Mouse (Mus musculus) midbrain, embryonic 12.5 days (tissue): ENCODE measurements at regions not wholly inside any gene's neighbourhood (a gene's known extent, or its start where the extent isn't known, plus 50 kb on each side); places are given as distances from the start of the nearest gene placed in this dataset.
A peak's percentile ranks its signal among the peaks of the same experiment; 100 is the strongest.

Source experiments
- ATAC-seq: fragments of 200-750 bp; cut with Nextera tagmentation; 2 replicates; pipeline ENCODE4 v1.8.0; 2017; ENCODE audit warnings: low read depth, moderate TSS enrichment, moderate library complexity; ENCODE audit not compliant: low FRiP score
- H3K27ac ChIP-seq: fragments of 300-500 bp; sonication (generic); replicated peaks from 2 replicates; pipeline ENCODE4 v1.5.1; 2016; ENCODE audit warnings: mild to moderate bottlenecking
- H3K27me3 ChIP-seq: fragments of 300-500 bp; sonication (generic); 2 replicates; pipeline ENCODE4 v1.6.1; 2016; ENCODE audit warnings: mild to moderate bottlenecking
- H3K36me3 ChIP-seq: fragments of 300-500 bp; sonication (generic); 2 replicates; pipeline ENCODE4 v1.6.1; 2016
- H3K4me1 ChIP-seq: fragments of 300-500 bp; sonication (generic); 2 replicates; pipeline ENCODE4 v1.6.1; 2016
- H3K4me2 ChIP-seq: fragments of 300-500 bp; sonication (generic); replicated peaks from 2 replicates; pipeline ENCODE4 v1.6.1; 2016; ENCODE audit warnings: mild to moderate bottlenecking, moderate library complexity
- H3K4me3 ChIP-seq: fragments of 300-500 bp; sonication (generic); 2 replicates; pipeline ENCODE4 v1.5.1; 2016; ENCODE audit warnings: mild to moderate bottlenecking
- H3K9ac ChIP-seq: fragments of 300-500 bp; sonication (generic); replicated peaks from 2 replicates; pipeline ENCODE4 v1.6.1; 2016; ENCODE audit warnings: mild to moderate bottlenecking, moderate library complexity
- H3K9me3 ChIP-seq: fragments of 300-500 bp; sonication (generic); 2 replicates; pipeline ENCODE4 v1.6.1; 2016; ENCODE audit warnings: mild to moderate bottlenecking
- WGBS: fragments of 180-500 bp; shearing (Covaris S2); methylation state at CpG from one replicate; pipeline ENCODE4 v1.1.7; 2016; 5-methylcytosine and 5-hydroxymethylcytosine counted together

- Histone ChIP-seq H3K4me2 (no peak overlapping the region), H3K4me3 (no peak overlapping the region), H3K9me3 (no peaks in the 10 kb centered on the region), H3K27me3 (no peaks in the 10 kb centered on the region), H3K9ac (no peak overlapping the region), H3K27ac (no peak overlapping the region), H3K36me3 (no peaks in the 10 kb centered on the region), H3K4me1 (no peaks in the 10 kb centered on the region)
- ATAC-seq = no peak
- 89% methylated on average over 5 of the region's 5 CpGs for WGBS
These were observed 545.4 kb upstream of the Atp11b start for GRCm38 (mm10) chr3:35208526-35208925.

DNA sequence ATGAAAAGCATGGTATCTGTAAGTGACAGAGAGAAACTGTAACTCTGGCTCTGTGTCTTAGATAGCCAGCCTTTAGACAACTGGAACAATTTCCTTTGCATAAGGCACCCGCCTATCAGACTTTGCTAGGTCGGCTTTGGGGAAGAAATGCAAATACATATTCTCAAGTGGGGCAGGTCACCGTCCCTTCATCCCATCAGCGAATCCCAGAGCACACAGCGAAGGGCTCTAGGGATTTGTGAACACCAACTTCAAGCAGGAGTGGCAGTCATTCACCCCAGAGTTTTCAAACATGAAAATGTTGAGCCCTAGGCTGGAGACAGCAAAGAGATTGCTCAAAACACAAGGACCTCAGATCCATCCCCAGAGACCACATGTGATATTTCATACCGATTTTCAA lies 534.5 kb upstream of the Atp11b start:
- ATAC-seq = no peak
- Histone ChIP-seq H3K36me3 (no peaks in the 10 kb centered on the region), H3K27ac (no peak overlapping the region), H3K4me1 (peaks cover 13% of the 10 kb centered on the region), H3K9me3 (no peaks in the 10 kb centered on the region), H3K4me3 (no peak overlapping the region), H3K4me2 (no peak overlapping the region), H3K27me3 (no peaks in the 10 kb centered on the region), H3K9ac (no peak overlapping the region)
- 86% methylated on average over 6 of the region's 6 CpGs for WGBS

DNA sequence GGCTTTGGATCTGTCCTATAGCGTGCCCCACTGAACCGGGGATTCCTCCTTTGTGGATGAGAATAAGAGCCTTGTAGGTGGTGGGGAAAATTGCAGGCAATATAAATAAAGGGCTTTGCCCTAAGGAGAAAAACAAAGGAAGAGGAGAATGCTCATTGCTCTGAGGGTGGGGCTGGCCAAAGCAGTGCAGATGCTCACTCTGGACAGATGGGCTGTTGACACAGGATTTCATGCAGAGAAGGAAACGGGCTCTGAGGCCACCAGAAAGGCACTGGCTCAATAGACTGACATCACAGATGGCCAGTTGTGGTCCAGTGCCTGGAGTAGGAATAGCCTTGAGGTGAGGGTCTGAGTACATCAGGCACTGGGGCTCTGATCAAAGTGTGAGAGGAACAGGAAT lies 532.7 kb upstream of the Atp11b start:
- Histone ChIP-seq H3K9ac (no peak overlapping the region), H3K36me3 (no peaks in the 10 kb centered on the region), H3K4me2 (no peak overlapping the region), H3K4me1 (peaks cover 19% of the 10 kb centered on the region), H3K27me3 (peaks cover 6% of the 10 kb centered on the region), H3K27ac (no peak overlapping the region), H3K9me3 (no peaks in the 10 kb centered on the region), H3K4me3 (no peak overlapping the region)
- 35% methylated on average over 3 of the region's 3 CpGs for WGBS
- 0 out of 2 replicates have a peak, but pooled peaks have one; percentile 23 for ATAC-seq

- no peak for ATAC-seq
- Histone ChIP-seq H3K4me3 (no peak overlapping the region), H3K36me3 (no peaks in the 10 kb centered on the region), H3K4me1 (peaks cover 19% of the 10 kb centered on the region), H3K27me3 (peaks cover 6% of the 10 kb centered on the region), H3K9me3 (no peaks in the 10 kb centered on the region), H3K4me2 (no peak overlapping the region), H3K27ac (no peak overlapping the region), H3K9ac (no peak overlapping the region)
- WGBS = 61% methylated on average over 2 of the region's 2 CpGs
These were observed 531.7 kb upstream of the Atp11b start for GRCm38 (mm10) chr3:35222251-35222650.

DNA sequence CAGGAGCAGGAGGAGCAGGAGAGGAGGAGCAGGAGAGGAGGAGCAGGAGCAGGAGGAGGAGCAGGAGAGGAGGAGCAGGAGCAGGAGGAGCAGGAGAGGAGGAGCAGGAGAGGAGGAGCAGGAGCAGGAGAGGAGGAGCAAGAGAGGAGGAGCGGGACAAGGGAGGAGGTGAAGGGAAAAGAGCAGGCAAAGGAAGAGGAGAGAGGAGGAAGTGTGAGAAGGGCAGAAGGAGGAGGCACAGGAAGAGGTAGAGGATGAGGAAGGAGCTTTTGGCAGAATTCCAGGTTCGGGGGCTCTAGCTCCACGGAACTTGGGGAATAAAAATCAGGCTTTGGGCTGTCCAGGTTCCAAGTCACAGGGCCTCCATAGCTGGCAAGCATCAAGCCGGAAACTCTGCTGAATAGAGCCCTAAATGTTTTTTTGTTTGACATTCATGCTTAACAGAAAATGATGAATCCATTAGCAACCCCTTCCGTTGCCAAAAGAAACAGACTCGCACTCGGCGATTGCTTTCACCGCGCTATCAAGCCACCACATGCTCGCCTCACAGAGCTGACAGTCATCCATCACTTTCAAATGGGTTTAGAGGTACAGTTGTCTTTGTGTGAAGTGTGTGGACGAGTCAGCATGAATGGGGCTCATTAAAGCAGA lies 528.7 kb upstream of the Atp11b start:
- ATAC-seq = 0 out of 2 replicates have a peak, but pooled peaks have one; percentile 38
- H3K27ac ChIP-seq = 0 out of 2 replicates have a peak overlapping the region, but pooled peaks have one; percentile 3

DNA sequence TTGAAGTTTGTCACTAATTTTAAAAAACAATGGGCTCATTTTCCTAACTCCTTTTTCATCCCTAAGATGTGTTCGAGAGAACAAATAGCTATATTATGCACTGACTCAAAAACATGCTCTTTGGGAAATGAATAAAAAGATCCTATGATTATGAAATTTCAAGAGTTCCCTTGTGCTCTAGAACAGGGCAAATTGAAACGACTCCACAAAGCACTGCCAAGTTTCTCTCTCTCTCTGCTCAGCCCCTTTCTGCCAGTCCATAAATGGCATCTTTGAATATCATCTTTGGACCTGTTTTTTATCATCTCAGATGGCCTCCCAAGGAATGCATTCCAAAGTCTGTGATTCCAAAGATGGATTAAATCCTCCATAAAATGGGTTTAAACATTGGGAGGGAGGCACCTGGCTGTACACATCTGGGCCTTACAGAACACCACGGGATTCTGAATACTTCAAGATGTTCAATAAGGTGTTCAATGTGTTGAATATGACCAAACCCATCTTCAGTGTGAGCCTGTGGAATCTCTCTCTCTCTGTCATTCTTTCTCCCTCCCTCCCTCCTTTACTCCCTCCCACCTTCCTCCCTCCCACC lies 528.0 kb upstream of the Atp11b start:
- ATAC-seq = no peak
- H3K4me2 ChIP-seq = no peak overlapping the region
- WGBS = 77% methylated on average over 3 of the region's 3 CpGs

More for the DNA sequence above, 528.7 kb upstream of the Atp11b start:
- 0 out of 2 replicates have a peak overlapping the region, but pooled peaks have one; percentile 9 for H3K4me2 ChIP-seq
- no peaks in the 10 kb centered on the region for H3K36me3 ChIP-seq
- H3K9me3 ChIP-seq = no peaks in the 10 kb centered on the region
- peaks cover 6% of the 10 kb centered on the region for H3K27me3 ChIP-seq
- peaks cover 19% of the 10 kb centered on the region for H3K4me1 ChIP-seq
- no peak overlapping the region for H3K4me3 ChIP-seq
- no peak overlapping the region for H3K9ac ChIP-seq
- 45% methylated on average over 12 of the region's 12 CpGs for WGBS

DNA sequence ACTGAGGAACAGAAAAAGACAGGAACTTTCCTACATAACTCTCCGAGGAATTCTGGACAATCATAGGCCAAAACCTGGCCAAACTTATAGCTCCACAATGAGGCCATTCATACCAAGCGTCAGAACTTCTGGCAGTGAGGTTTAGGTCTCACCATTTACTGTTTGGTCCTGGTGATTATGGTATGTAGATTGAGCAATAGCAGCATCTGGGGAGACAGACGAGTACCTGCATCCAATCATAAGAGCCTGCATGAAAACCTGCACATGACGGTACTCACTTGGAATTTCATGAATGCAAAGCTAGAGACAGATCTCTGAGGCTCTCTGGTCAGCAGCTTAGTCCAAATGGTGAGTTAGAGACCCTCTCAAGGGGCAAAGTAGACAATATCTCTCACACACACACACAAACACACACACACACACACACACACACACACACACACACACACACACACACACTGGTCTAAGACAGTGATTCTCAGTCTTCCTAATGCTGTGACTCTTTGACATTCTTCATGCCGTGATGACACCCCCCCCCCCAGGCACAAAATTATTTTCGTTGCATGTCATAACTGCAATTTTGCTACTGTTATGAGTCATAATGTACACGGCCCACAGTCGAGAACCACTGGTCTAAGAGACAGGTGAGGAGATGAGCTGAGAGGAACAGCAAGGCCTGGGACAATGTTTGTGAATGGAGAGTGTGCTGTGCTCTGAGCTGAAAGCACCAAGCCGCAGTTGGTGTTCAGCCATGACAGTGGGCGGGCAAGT lies 522.6 kb upstream of the Atp11b start:
- H3K27me3 ChIP-seq = no peaks in the 10 kb centered on the region
- 90% methylated on average over 10 of the region's 10 CpGs for WGBS
- peaks cover 10% of the 10 kb centered on the region for H3K4me1 ChIP-seq
- H3K27ac ChIP-seq = no peak overlapping the region
- H3K36me3 ChIP-seq = no peaks in the 10 kb centered on the region
- H3K4me3 ChIP-seq = no peak overlapping the region
- H3K9ac ChIP-seq = no peak overlapping the region
- H3K9me3 ChIP-seq = no peaks in the 10 kb centered on the region
- no peak overlapping the region for H3K4me2 ChIP-seq
- ATAC-seq = no peak

More for the DNA sequence above, 528.0 kb upstream of the Atp11b start:
- Histone ChIP-seq H3K27ac (no peak overlapping the region), H3K27me3 (peaks cover 6% of the 10 kb centered on the region), H3K9ac (no peak overlapping the region), H3K4me1 (peaks cover 19% of the 10 kb centered on the region), H3K36me3 (no peaks in the 10 kb centered on the region), H3K4me3 (no peak overlapping the region), H3K9me3 (no peaks in the 10 kb centered on the region)

- H3K36me3 ChIP-seq = no peaks in the 10 kb centered on the region
- peaks cover 10% of the 10 kb centered on the region for H3K4me1 ChIP-seq
- H3K9ac ChIP-seq = no peak overlapping the region
- no peak overlapping the region for H3K4me3 ChIP-seq
- H3K9me3 ChIP-seq = no peaks in the 10 kb centered on the region
- no peak overlapping the region for H3K4me2 ChIP-seq
- H3K27ac ChIP-seq = no peak overlapping the region
- ATAC-seq = no peak
- 86% methylated on average over 1 of the region's 1 CpGs for WGBS
- H3K27me3 ChIP-seq = no peaks in the 10 kb centered on the region
These were observed 521.4 kb upstream of the Atp11b start for GRCm38 (mm10) chr3:35232487-35232886.

DNA sequence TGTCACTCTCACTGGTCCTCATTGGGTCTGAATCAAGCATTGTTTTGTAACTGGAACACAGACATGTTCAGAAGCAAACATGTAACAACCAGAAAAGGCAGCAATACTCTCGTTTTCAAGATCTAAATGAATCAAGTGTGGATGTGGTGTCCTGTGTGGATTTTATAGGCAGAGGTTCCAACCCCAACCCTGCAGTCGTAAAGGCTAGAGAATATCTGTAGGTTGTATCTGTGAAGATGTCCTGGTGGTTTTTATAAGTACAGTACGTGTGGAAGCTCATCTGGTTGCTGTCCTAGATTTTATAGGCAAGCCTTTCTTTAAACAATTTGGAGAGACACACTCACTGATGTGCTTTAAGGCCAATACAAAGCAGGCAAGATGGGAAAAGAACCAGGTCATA lies 518.8 kb upstream of the Atp11b start:
- Histone ChIP-seq H3K4me2 (no peak overlapping the region), H3K27ac (no peak overlapping the region), H3K27me3 (no peaks in the 10 kb centered on the region; the same call in 1 of the 2 replicates), H3K4me3 (no peak overlapping the region), H3K9ac (no peak overlapping the region), H3K9me3 (no peaks in the 10 kb centered on the region), H3K36me3 (no peaks in the 10 kb centered on the region), H3K4me1 (peaks cover 10% of the 10 kb centered on the region)
- WGBS = 89% methylated on average over 3 of the region's 3 CpGs
- ATAC-seq = no peak

DNA sequence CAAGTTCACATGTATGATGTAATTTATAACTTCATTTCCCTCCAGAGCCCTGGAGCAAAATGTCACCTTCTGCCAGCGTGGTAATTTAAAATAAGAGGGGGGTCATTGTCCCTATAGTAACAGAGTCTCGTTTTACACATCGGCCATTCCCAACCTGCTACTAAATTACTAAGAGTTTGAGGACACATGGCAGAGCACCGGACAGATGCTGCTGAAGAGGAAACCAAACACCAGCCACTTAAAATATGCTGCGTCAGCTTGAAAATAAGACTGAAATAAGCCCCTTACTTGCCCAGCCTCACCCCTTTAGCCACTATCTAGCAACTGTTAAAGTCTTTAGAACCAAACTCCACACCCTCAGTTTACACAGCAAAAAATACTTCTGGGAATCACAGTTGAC lies 518.1 kb upstream of the Atp11b start:
- H3K9ac ChIP-seq = no peak overlapping the region
- H3K36me3 ChIP-seq = no peaks in the 10 kb centered on the region
- no peaks in the 10 kb centered on the region; the same call in 1 of the 2 replicates for H3K27me3 ChIP-seq
- WGBS = 63% methylated on average over 5 of the region's 5 CpGs
- no peaks in the 10 kb centered on the region for H3K9me3 ChIP-seq
- ATAC-seq = no peak
- H3K4me2 ChIP-seq = no peak overlapping the region
- H3K27ac ChIP-seq = no peak overlapping the region
- no peak overlapping the region for H3K4me3 ChIP-seq
- H3K4me1 ChIP-seq = peaks cover 10% of the 10 kb centered on the region

DNA sequence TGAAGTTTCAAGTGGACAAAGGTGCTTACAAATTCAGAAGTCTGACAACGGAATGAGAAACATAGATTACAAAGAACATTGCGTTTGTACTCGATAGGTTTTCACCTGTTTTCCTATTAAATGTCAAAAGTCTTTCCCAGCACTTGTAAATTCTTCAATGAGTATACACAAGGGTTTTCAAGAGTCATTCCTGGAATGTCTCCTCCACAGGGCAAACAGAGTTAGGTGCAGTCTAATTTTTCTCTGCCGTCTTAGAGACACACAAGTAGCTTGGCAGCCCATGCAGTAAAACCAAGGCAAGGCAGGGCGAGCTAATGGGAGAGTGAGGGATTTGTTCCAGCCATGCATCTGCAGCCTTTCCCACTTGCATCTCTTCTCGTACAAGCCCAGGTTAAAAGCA lies 516.6 kb upstream of the Atp11b start:
- no peak for ATAC-seq
- Histone ChIP-seq H3K36me3 (no peaks in the 10 kb centered on the region), H3K9me3 (no peaks in the 10 kb centered on the region), H3K4me2 (no peak overlapping the region), H3K4me1 (peaks cover 15% of the 10 kb centered on the region), H3K9ac (no peak overlapping the region), H3K27ac (no peak overlapping the region), H3K4me3 (no peak overlapping the region), H3K27me3 (no peaks in the 10 kb centered on the region; the same call in 1 of the 2 replicates)
- WGBS = 91% methylated on average over 6 of the region's 6 CpGs

GRCm38 (mm10) chr3:35242349-35242748 lies 511.6 kb upstream of the Atp11b start:
- no peak overlapping the region for H3K4me3 ChIP-seq
- ATAC-seq = no peak
- H3K27me3 ChIP-seq = no peaks in the 10 kb centered on the region; the same call in 1 of the 2 replicates
- peaks cover 39% of the 10 kb centered on the region for H3K4me1 ChIP-seq
- peak overlapping the region; percentile 21; the same call in 1 of the 2 replicates for H3K27ac ChIP-seq
- WGBS = 32% methylated on average over 6 of the region's 6 CpGs
- H3K9me3 ChIP-seq = no peaks in the 10 kb centered on the region
- no peak overlapping the region for H3K4me2 ChIP-seq
- 0 out of 2 replicates have a peak overlapping the region, but pooled peaks have one; percentile 15 for H3K9ac ChIP-seq
- H3K36me3 ChIP-seq = no peaks in the 10 kb centered on the region
